Mouse (Mus musculus): Measurements from ENCODE around the gene Edn2.

Gene Edn2

DNA sequence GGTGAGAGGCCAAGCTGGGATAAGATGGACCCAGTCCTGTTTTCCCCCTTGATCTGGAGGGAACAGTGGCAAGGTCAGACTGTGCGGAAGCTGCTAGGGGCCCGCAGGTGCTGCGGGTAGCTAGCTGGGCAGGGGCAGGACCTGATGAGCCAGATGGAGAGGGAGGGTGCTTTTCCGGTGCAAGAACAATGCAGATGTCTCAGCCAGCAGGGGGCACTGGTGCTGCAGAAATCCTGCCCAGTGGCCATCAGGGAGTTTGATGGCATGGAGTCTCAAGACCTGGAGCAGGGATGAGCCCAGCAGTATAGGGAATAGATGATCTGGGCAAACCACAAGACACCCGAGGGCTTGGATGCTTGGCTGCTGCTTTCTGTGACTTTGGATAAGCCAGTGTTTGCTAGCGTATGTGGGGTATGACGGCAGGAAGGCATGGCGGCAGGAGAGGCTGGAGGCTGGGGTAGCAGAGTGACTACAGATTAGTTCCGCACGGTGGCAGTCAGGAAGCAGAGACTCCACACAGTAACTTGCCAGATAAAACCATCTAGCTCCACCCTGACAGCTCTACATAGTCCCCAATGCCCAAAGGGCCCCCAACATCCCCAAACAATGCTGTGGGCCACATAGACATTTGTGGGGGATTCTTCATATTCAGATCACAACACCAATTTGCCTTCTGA, 55.0 kb downstream of the Edn2 start:
- no peak for TF ChIP-seq GATA4 (IDR thresholded peaks at IDR 0.05; ENCODE audit: insufficient replicate concordance, low read length)

GRCm38 (mm10) chr4:120216883-120217282, 55.9 kb downstream of the Edn2 start:
- no peak for TF ChIP-seq GATA4 (IDR thresholded peaks at IDR 0.05; ENCODE audit: insufficient replicate concordance, low read length)
